Mouse (Mus musculus) lung, postnatal 36 days (tissue): ENCODE results near the gene 4931422A03Rik.

Experiments used
- DNase-seq: peaks from one replicate; pipeline ENCODE4 v3.0.0; 2022; ENCODE audit warnings: mixed read lengths

Gene 4931422A03Rik

GRCm38 (mm10) chr2:103934270-103934669 is 93.9 kb downstream of the 4931422A03Rik start:
- DNase-seq: no peak

GRCm38 (mm10) chr2:103932480-103932879 is 95.7 kb downstream of the 4931422A03Rik start:
- DNase-seq: no peak

GRCm38 (mm10) chr2:103932025-103932424 is 96.1 kb downstream of the 4931422A03Rik start:
- no peak for DNase-seq

GRCm38 (mm10) chr2:103931511-103931911 is 96.7 kb downstream of the 4931422A03Rik start:
- DNase-seq: peak; percentile 15

- peak; percentile 10 for DNase-seq
Observed at GRCm38 (mm10) chr2:103930306-103931019, 97.7 kb downstream of the 4931422A03Rik start.

GRCm38 (mm10) chr2:103927610-103928145 is 100.5 kb downstream of the 4931422A03Rik start:
- no peak for DNase-seq

GRCm38 (mm10) chr2:103926586-103927113 is 101.5 kb downstream of the 4931422A03Rik start:
- DNase-seq: no peak

GRCm38 (mm10) chr2:103919488-103919887 is 108.7 kb downstream of the 4931422A03Rik start:
- DNase-seq: no peak

GRCm38 (mm10) chr2:103918375-103918774 is 109.8 kb downstream of the 4931422A03Rik start:
- DNase-seq: no peak

GRCm38 (mm10) chr2:103917375-103917774 is 110.8 kb downstream of the 4931422A03Rik start:
- no peak for DNase-seq
